Mouse (Mus musculus): ENCODE results near the gene Cyb5rl. TPM values are rescaled to one million over a fixed set of nuclear protein-coding genes. Genes with fewer than 3 reads are reported as not detected.

The Cyb5rl gene
- polyA plus RNA-seq, 1 experiment from 2014 or later: 8.9 TPM

DNA sequence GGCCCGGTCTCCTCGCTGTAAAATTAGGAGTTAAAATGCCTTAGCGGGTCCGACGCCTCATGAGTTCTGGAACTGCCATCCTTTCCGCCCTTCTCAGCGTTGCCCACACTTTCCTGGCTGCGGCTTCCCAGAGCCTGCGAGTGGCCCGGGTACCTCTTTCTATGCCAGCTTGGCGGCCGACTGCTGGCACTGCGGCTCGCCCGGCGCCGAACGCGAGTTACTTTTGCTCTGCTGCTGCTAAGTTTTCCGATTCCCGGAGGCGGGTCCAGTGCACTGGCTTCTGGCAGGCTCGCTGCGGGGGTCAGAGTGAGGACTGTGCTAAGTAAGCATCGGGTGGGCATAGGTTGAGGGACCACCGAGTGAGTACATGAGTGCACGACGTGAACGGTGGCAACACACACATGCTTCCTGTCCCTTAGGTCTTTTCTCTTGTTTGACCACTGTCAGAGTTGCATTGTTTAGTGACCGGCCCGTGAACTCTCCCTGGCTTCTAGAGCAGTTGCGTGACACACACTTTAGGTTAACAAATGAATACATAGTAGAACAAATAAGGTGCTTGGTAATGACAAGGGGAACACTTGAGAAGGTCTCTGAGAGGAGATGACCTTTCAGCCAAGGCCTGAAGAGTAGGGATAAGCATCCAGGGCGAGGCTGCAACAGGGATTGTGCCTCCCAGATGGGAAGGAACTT, 508 bp downstream of the Cyb5rl start:
- H3K9me3 ChIP-seq: no peaks in the 10 kb centered on the region
- WGBS: 4% methylated on average over 33 of the region's 33 CpGs
- H3K36me3 ChIP-seq (replicated peaks): peaks cover 27% of the 10 kb centered on the region
- peak overlapping the region; percentile 96 for H3K4me3 ChIP-seq
- peak; percentile 52 for DNase-seq (ENCODE audit: extremely low spot score, low spot score)
- H3K27ac ChIP-seq: peak overlapping the region; percentile 92
- H3K4me1 ChIP-seq: peaks cover 30% of the 10 kb centered on the region
- peaks cover 5% of the 10 kb centered on the region; the same call in 1 of the 2 replicates for H3K27me3 ChIP-seq (ENCODE audit: poor library complexity, severe bottlenecking)

DNA sequence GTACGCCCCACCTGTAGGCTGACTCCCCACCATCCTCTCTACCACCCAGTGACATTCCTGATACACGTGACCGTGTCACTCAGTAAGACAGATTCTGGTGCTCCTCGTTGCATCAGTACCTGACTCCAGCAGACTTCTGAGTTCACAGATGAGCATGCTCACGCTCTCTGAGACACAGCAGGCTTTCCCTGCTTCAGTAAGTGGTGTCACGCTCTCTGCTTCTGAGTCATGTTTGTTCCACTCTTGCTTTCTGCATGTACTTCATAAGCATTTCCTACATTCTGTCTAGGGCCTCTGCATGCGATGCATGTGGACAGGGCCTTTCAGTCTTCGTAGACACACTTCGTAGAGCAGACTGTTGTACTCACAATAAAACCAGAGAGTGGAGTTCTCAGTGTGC, 5.6 kb downstream of the Cyb5rl start:
- Histone ChIP-seq H3K4me3 (no peak overlapping the region), H3K36me3 (replicated peaks) (no peaks in the 10 kb centered on the region), H3K27me3 (ENCODE audit: poor library complexity, severe bottlenecking) (peaks cover 5% of the 10 kb centered on the region; the same call in 1 of the 2 replicates), H3K9me3 (no peaks in the 10 kb centered on the region), H3K27ac (no peak overlapping the region), H3K4me1 (peaks cover 19% of the 10 kb centered on the region)
- 88% methylated on average over 9 of the region's 9 CpGs for WGBS
- no peak for DNase-seq (ENCODE audit: extremely low spot score, low spot score)

DNA sequence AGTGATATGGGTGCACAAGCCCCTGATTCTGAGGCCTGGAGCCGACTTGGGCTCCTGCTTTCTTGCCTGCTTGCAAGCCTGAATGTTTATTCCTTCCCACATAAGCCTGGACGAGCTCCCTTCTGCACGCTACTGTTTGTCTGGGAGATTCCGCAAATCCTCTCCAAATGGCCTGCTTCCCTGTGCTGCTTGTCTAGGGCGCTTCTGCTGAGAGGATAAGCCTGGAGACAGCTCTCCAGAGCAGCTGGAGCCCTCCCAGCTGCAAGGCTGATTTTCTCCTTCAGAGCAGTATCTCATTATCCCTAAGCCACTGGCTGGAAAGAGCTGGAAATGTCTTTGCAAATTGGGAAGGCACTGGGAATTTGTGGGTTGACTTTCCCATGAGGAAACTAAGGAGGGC, 8.7 kb downstream of the Cyb5rl start:
- no peaks in the 10 kb centered on the region for H3K27me3 ChIP-seq (ENCODE audit: poor library complexity, severe bottlenecking)
- H3K9me3 ChIP-seq: no peaks in the 10 kb centered on the region
- peaks cover 7% of the 10 kb centered on the region for H3K4me1 ChIP-seq
- 61% methylated on average over 5 of the region's 5 CpGs for WGBS
- no peaks in the 10 kb centered on the region for H3K36me3 ChIP-seq (replicated peaks)
- no peak overlapping the region for H3K27ac ChIP-seq
- DNase-seq (ENCODE audit: extremely low spot score, low spot score): no peak
- H3K4me3 ChIP-seq: no peak overlapping the region

DNA sequence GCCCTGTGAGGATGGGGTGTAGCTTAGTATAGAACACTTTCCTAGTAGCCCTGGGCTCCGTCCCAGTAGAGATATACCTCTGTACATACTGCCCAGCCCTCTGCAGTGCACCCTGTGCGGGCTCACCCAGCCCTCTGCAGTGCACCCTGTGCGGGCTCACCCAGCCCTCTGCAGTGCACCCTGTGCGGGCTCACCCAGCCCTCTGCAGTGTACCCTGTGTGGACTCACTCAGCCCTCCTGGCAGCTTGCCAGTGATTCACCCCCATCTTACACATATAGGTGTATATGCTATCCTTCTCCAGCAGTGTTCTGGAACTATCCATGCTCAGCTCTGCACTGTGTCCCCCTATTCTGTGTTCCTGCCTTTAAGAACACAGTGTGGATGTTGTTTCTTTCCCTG, 12.1 kb downstream of the Cyb5rl start:
- Histone ChIP-seq H3K36me3 (replicated peaks) (no peaks in the 10 kb centered on the region), H3K27ac (0 out of 2 replicates have a peak overlapping the region, but pooled peaks have one; percentile 2), H3K9me3 (no peaks in the 10 kb centered on the region), H3K27me3 (ENCODE audit: poor library complexity, severe bottlenecking) (no peaks in the 10 kb centered on the region), H3K4me1 (peaks cover 34% of the 10 kb centered on the region), H3K4me3 (no peak overlapping the region)
- no peak for DNase-seq (ENCODE audit: extremely low spot score, low spot score)
- WGBS: 96% methylated on average over 4 of the region's 4 CpGs

DNA sequence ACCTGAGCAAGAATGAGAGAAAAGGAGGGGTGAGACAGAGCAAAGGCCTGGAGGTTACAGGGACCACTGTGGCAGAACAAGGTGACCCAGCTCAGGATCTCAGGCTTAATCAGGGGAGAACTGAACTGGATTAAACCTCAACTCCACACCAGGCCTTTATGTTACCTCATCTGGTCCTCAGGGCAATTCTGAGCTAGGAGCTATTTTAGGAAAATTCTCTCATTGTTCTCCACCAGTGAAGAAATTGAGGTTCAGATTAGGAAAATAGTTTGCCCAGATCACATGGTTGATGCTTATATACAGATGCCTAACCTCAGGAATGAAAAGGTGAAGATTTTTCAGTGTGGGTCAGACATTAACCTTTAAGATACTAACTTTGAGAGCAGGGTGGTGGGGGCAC, 12.9 kb downstream of the Cyb5rl start:
- no peaks in the 10 kb centered on the region for H3K9me3 ChIP-seq
- peaks cover 43% of the 10 kb centered on the region for H3K4me1 ChIP-seq
- H3K27ac ChIP-seq: no peak overlapping the region
- no peaks in the 10 kb centered on the region for H3K27me3 ChIP-seq (ENCODE audit: poor library complexity, severe bottlenecking)
- no peaks in the 10 kb centered on the region for H3K36me3 ChIP-seq (replicated peaks)
- H3K4me3 ChIP-seq: no peak overlapping the region
- no peak for DNase-seq (ENCODE audit: extremely low spot score, low spot score)

DNA sequence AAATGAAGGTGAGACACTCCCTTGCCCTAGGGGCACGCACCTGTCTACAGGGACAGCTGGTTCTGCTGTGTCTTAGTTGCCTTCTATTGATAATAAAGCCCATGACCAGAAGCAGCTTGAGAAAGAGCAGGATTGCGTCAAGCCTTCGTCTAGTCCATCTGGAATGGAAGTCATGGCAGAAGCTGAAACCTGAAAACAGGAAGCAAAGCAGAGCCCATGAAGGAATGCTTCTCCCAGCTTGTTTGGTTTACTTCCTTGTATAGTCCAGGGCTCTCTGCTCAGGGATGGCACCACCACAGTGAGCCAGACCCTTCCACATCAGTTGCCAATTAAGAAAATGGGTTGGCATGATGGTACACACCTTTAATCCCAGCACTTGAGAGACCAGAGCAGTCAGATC, 15.4 kb downstream of the Cyb5rl start:
- H3K27ac ChIP-seq: peak overlapping the region; percentile 63; the same call in 1 of the 2 replicates
- H3K36me3 ChIP-seq (replicated peaks): no peaks in the 10 kb centered on the region
- WGBS: 89% methylated on average over 3 of the region's 3 CpGs

DNA sequence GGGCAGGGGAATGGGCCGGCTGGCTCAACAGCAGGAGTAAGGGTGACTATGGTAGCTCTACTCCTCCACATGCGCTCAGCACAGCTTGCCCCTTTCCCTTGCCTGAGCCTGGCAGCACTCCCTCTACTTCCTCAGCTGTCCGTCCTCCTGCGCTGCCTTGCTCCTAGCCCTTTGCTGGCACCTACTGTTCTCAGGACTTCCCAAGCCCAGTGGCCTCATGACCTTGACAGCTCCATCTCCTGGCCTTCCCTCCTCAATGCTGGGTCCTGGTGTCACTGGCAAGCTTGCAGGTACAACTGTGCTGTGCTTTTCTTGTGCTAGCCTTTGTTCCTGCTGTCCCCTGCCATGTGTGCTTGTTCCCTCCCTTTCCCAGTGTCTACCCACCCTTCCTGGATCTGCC, 16.3 kb downstream of the Cyb5rl start:
- WGBS: 95% methylated on average over 4 of the region's 4 CpGs
- no peaks in the 10 kb centered on the region for H3K36me3 ChIP-seq (replicated peaks)
- no peak for DNase-seq (ENCODE audit: extremely low spot score, low spot score)
- no peak overlapping the region for H3K4me3 ChIP-seq
- no peaks in the 10 kb centered on the region for H3K27me3 ChIP-seq (ENCODE audit: poor library complexity, severe bottlenecking)
- peak overlapping the region; percentile 91 for H3K27ac ChIP-seq
- H3K9me3 ChIP-seq: no peaks in the 10 kb centered on the region
- peaks cover 57% of the 10 kb centered on the region for H3K4me1 ChIP-seq

More for the DNA sequence above, 15.4 kb downstream of the Cyb5rl start:
- Histone ChIP-seq H3K4me3 (no peak overlapping the region), H3K4me1 (peaks cover 54% of the 10 kb centered on the region), H3K27me3 (ENCODE audit: poor library complexity, severe bottlenecking) (no peaks in the 10 kb centered on the region), H3K9me3 (no peaks in the 10 kb centered on the region)
- no peak for DNase-seq (ENCODE audit: extremely low spot score, low spot score)

DNA sequence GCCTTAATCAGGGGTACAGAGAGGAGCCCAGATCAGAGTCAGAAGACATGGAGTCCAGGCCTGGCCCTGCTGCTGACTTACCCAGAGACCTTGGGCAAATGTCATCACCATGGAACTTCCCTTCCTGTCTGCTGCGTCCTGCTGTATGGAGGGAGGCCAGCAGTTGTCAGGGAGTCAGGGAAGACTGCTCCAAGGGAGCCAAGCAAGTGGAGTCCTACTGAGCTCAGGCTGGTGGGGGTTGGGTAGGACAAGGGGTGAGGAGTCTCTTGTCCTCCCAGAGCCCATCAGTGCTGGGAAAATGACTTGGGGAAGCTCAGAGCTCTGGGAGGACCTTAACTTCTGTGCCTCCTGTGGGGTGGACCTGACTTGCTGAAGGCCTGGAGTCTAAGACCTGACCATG, 17.6 kb downstream of the Cyb5rl start:
- H3K27ac ChIP-seq: peak overlapping the region; percentile 91
- H3K9me3 ChIP-seq: no peaks in the 10 kb centered on the region
- 46% methylated on average over 1 of the region's 1 CpGs for WGBS
- peak; percentile 35 for DNase-seq (ENCODE audit: extremely low spot score, low spot score)
- H3K4me3 ChIP-seq: peak overlapping the region; percentile 29
- peaks cover 59% of the 10 kb centered on the region for H3K4me1 ChIP-seq
- H3K27me3 ChIP-seq (ENCODE audit: poor library complexity, severe bottlenecking): no peaks in the 10 kb centered on the region
- H3K36me3 ChIP-seq (replicated peaks): no peaks in the 10 kb centered on the region

DNA sequence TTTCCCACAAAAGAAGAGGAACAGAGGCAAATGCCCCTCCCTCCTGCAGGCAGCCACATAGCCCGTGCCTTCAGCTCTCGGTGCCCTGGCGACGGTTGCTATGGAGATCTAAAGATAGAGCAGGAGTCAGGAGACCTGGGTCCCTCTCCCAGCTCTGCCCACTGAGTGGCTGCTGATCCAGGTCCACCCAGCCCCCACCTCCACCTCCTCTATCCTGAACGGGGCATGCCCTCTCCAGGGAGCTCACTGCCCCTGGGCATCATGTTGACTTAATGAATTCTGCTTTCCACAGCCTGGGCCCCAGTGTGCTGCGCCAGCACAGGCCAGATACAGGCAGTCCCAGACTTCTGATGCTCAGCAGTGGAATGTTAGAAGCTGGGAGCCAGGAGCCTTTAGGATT, 18.1 kb downstream of the Cyb5rl start:
- no peaks in the 10 kb centered on the region for H3K36me3 ChIP-seq (replicated peaks)
- DNase-seq (ENCODE audit: extremely low spot score, low spot score): peak; percentile 84
- peaks cover 59% of the 10 kb centered on the region for H3K4me1 ChIP-seq
- peak overlapping the region; percentile 91 for H3K27ac ChIP-seq
- peak overlapping the region; percentile 29 for H3K4me3 ChIP-seq
- no peaks in the 10 kb centered on the region for H3K27me3 ChIP-seq (ENCODE audit: poor library complexity, severe bottlenecking)
- no peaks in the 10 kb centered on the region for H3K9me3 ChIP-seq
- 5% methylated on average over 6 of the region's 6 CpGs for WGBS

DNA sequence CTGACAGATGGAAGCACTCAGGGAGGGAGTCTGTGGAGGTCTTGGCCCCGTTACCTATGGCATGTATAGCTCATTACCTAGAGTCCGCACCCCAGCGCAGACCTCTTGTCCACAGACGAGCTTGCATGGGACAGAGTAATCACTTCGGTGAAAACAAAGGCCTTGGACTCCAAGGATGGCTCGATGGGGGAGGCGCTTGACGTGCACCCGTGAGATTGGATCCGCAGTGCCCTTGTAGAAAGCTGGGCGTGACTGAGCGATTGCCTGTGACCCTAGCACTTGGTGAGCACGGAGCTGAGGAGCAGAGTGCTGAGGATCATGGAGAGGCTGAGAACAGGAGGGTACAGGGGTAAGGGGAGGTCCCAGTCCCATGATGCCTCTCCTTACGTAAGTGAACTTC, 24.9 kb downstream of the Cyb5rl start:
- WGBS: 87% methylated on average over 14 of the region's 14 CpGs
- H3K27ac ChIP-seq: peak overlapping the region; percentile 36; the same call in 1 of the 2 replicates
- H3K4me1 ChIP-seq: peaks cover 50% of the 10 kb centered on the region
- DNase-seq (ENCODE audit: extremely low spot score, low spot score): no peak
- H3K27me3 ChIP-seq (ENCODE audit: poor library complexity, severe bottlenecking): no peaks in the 10 kb centered on the region
- no peaks in the 10 kb centered on the region for H3K9me3 ChIP-seq
- no peak overlapping the region for H3K4me3 ChIP-seq
- H3K36me3 ChIP-seq (replicated peaks): no peaks in the 10 kb centered on the region

DNA sequence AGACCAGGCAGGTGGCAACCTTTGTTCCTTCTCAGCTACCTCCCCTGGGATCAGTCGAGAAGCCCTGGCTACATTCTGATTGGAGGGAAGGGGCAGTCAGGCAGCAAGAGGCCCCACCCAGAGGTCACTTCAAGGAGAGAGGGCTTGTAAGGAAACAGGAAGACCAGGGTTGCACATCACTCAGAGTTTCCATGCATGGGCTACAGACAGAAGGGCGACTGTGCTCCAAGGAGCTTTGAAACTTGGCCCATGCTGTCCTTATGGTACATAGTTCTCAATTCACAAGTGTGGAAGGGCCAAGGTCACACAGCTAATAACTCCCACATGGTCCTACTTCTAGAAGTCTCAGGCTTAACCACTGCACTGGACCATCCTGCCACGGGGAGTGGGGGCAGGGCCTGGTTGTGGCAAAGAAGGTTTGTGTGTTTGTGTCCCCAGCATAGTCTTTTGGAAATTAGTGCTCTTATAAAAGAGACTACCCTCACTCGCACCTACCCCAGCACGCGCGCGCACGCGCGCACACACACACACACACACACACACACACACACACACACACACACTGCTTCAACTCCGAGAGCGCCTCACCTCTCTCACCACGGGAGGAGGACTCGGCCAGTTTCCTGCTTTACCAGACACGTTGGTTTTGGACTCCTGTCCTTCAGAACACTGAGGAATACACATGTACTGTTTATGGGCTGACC, 27.8 kb downstream of the Cyb5rl start:
- Histone ChIP-seq H3K4me1 (peaks cover 70% of the 10 kb centered on the region), H3K9me3 (no peaks in the 10 kb centered on the region), H3K27me3 (ENCODE audit: poor library complexity, severe bottlenecking) (0 out of 2 replicates have a peak, but pooled peaks cover 5% of the 10 kb centered on the region), H3K4me3 (no peak overlapping the region), H3K27ac (peak overlapping the region; percentile 48; the same call in 1 of the 2 replicates), H3K36me3 (replicated peaks) (no peaks in the 10 kb centered on the region)
- DNase-seq (ENCODE audit: extremely low spot score, low spot score): no peak
- WGBS: 81% methylated on average over 16 of the region's 16 CpGs

DNA sequence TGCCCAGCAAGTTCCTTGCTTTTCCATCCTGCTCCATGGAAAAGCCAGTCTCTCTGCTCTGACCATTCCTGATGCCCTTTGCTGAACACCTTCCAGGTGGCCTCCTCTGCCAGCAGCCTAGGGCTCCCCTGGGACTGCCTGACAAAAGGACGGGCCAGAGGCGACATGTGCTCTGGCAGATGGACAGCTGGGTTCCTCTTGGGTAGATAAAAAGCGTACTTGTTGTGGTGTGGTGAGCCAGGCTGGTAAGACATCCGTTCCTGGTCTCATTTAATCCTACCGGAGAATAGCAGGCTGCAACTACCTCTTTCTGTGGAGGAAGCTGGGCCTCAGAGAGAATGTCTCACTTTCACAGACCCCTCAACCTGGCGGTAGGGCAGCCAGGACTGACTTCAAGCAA, 29.3 kb downstream of the Cyb5rl start:
- Histone ChIP-seq H3K4me3 (no peak overlapping the region), H3K36me3 (replicated peaks) (no peaks in the 10 kb centered on the region), H3K9me3 (no peaks in the 10 kb centered on the region), H3K27me3 (ENCODE audit: poor library complexity, severe bottlenecking) (0 out of 2 replicates have a peak, but pooled peaks cover 5% of the 10 kb centered on the region), H3K27ac (peak overlapping the region; percentile 62), H3K4me1 (peaks cover 70% of the 10 kb centered on the region)
- no peak for DNase-seq (ENCODE audit: extremely low spot score, low spot score)
- 37% methylated on average over 6 of the region's 6 CpGs for WGBS

DNA sequence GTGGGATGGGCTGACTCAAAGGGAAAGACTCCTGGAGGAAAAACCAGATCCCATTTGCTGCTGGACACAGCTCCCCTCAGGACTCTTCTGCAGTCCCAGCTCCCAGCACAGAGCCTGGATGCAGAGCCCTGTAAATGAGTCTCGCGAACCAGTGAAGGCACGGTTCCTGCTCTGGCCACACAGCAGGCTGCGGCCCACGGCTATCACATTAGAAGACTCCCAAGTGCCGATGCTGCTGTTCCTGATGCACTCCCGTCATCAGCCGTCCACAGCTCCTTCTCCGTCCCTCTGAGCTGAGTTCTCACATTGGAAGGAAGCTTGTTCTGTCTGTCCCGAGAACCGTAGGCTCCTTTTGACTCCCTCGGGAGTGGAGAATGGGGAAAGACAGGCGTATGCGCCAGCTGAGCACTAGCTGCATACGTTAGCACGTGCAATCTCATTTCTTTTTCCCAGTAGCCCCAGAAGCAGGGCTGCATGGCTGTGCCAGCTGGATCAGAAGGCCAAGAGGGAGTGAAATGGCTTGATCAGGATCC, 30.1 kb downstream of the Cyb5rl start, which contains the start of gene Cdcp2:
Cdcp2 (plus strand) TSS at position 51 of the 533 bp plus-strand sequence.
- no peak for DNase-seq (ENCODE audit: extremely low spot score, low spot score)
- Histone ChIP-seq H3K4me1 (peaks cover 64% of the 10 kb centered on the region), H3K9me3 (no peaks in the 10 kb centered on the region), H3K27me3 (ENCODE audit: poor library complexity, severe bottlenecking) (0 out of 2 replicates have a peak, but pooled peaks cover 5% of the 10 kb centered on the region), H3K36me3 (replicated peaks) (no peaks in the 10 kb centered on the region), H3K4me3 (no peak within 1 kb of the TSS), H3K27ac (peak within 1 kb of the TSS; percentile 62)
- 67% methylated on average over 16 of the region's 16 CpGs for WGBS
